ENCODE assay signal across 8 mouse cellular contexts in genomic region chr11:76570201-76570731, GRCm38 (mm10). TPM values are rescaled to one million over a fixed set of nuclear protein-coding genes. Genes with fewer than 3 reads are reported as not detected.
DNase-seq lines count a peak whose midpoint lies in the region; ATAC-seq lines count a peak whose summit lies in the region.

No protein-coding gene starts in this region.

- WGBS in liver, embryonic 11.5 days: 14% methylated on average over 10 of the region's 10 CpGs
- 10% methylated on average over 10 of the region's 10 CpGs for WGBS in forebrain, embryonic 16.5 days
- 6% methylated on average over 10 of the region's 10 CpGs for WGBS in limb, embryonic 13.5 days

- no peak overlapping the region for H3K27ac ChIP-seq in liver, embryonic 11.5 days (ENCODE audit: low read depth, low read length)
- no peak overlapping the region for H3K27ac ChIP-seq in forebrain, embryonic 16.5 days (ENCODE audit: low read length)
- H3K27ac ChIP-seq in limb, embryonic 13.5 days: no peak overlapping the region

- H3K4me2 ChIP-seq in liver, embryonic 11.5 days: peak overlapping the region; percentile 79
- H3K4me2 ChIP-seq in forebrain, embryonic 16.5 days (ENCODE audit: low read length): peak overlapping the region; percentile 98
- H3K4me2 ChIP-seq in limb, embryonic 13.5 days (replicated peaks): peak overlapping the region; percentile 98

- no peak for ATAC-seq in liver, embryonic 11.5 days (replicated peaks; ENCODE audit: low FRiP score)
- ATAC-seq in forebrain, embryonic 16.5 days: no peak
- ATAC-seq in limb, embryonic 13.5 days (ENCODE audit: low FRiP score, low read depth): no peak

- no peak for DNase-seq in liver, embryonic 11.5 days (ENCODE audit: low spot score)
- DNase-seq in liver: no peak
- DNase-seq in right cerebral cortex, postnatal 36 days (ENCODE audit: low spot score in 2 of 2): peak; percentile 33 to 61
- no peak for DNase-seq in spleen, postnatal 14 days (ENCODE audit: low spot score in 2 of 2)
- no peak for DNase-seq in lung, postnatal 10 days
- DNase-seq in heart, postnatal 36 days: no peak

- no peaks in the 10 kb centered on the region for H3K9me3 ChIP-seq in liver, embryonic 11.5 days (ENCODE audit: control insufficient read depth, low read length)
- H3K9me3 ChIP-seq in forebrain, embryonic 16.5 days (ENCODE audit: control insufficient read depth, low read length): no peaks in the 10 kb centered on the region
- no peaks in the 10 kb centered on the region for H3K9me3 ChIP-seq in limb, embryonic 13.5 days

- intact Hi-C loops in heart, postnatal 36 days (cut with DNase I): no loop called here

- H3K9ac ChIP-seq in liver, embryonic 11.5 days (ENCODE audit: low read depth, low read length): peak overlapping the region; percentile 48; the same call in 1 of the 2 replicates
- H3K9ac ChIP-seq in forebrain, embryonic 16.5 days (replicated peaks; ENCODE audit: low read depth, low read length): peak overlapping the region; percentile 81
- peak overlapping the region; percentile 83 for H3K9ac ChIP-seq in limb, embryonic 13.5 days

- H3K4me3 ChIP-seq in liver, embryonic 11.5 days (ENCODE audit: low read depth, low read length): peak overlapping the region; percentile 54
- peak overlapping the region; percentile 71 for H3K4me3 ChIP-seq in forebrain, embryonic 16.5 days (replicated peaks; ENCODE audit: low read length)
- H3K4me3 ChIP-seq in limb, embryonic 13.5 days: peak overlapping the region; percentile 73

- H3K4me1 ChIP-seq in liver, embryonic 11.5 days (replicated peaks; ENCODE audit: control insufficient read depth, insufficient read depth, low read length): no peaks in the 10 kb centered on the region
- peaks cover 16% of the 10 kb centered on the region for H3K4me1 ChIP-seq in forebrain, embryonic 16.5 days (replicated peaks; ENCODE audit: control insufficient read depth, insufficient read depth, low read length)
- peaks cover 67% of the 10 kb centered on the region for H3K4me1 ChIP-seq in limb, embryonic 13.5 days

- peaks cover 46% of the 10 kb centered on the region for H3K27me3 ChIP-seq in liver, embryonic 11.5 days (replicated peaks; ENCODE audit: control insufficient read depth, insufficient read depth, low read length)
- no peaks in the 10 kb centered on the region for H3K27me3 ChIP-seq in forebrain, embryonic 16.5 days (replicated peaks; ENCODE audit: control insufficient read depth, insufficient read depth, low read length)
- peaks cover 25% of the 10 kb centered on the region for H3K27me3 ChIP-seq in limb, embryonic 13.5 days

- no peaks in the 10 kb centered on the region for H3K36me3 ChIP-seq in liver, embryonic 11.5 days (ENCODE audit: control insufficient read depth, insufficient read depth, low read length)
- no peaks in the 10 kb centered on the region for H3K36me3 ChIP-seq in forebrain, embryonic 16.5 days (ENCODE audit: control insufficient read depth, insufficient read depth)
- no peaks in the 10 kb centered on the region for H3K36me3 ChIP-seq in limb, embryonic 13.5 days

RNA-seq across cellular contexts. Expression of gene Abr, which starts 51.8 kb away (rescaled TPM):
- polyA plus RNA-seq in liver, embryonic 11.5 days (2014; fragmentation: Nextera tagmentation; extraction: Ambion mirVana): 11.6 and 12.9 TPM in 2 replicates
- 117 and 121 TPM in 2 replicates for polyA plus RNA-seq in forebrain, embryonic 16.5 days (2015; fragmentation: Nextera tagmentation; extraction: Ambion mirVana)
- 37.5 and 38.0 TPM in 2 replicates for polyA plus RNA-seq in limb, embryonic 13.5 days (2015; fragmentation: Nextera tagmentation; extraction: Ambion mirVana)
- 10 to 100 TPM; 25.8 TPM for total RNA-seq in heart, postnatal 36 days (2021)

Comparison
In these comparisons a context has a peak if more than half of its experiments do, and no peak if none do; other contexts are left out.
1. DNase-seq: peak in right cerebral cortex, postnatal 36 days (2 of 2); none in liver, embryonic 11.5 days (single experiment), liver (single experiment), spleen, postnatal 14 days (0 of 2), lung, postnatal 10 days (single experiment) and heart, postnatal 36 days (0 of 2).
2. Peak in every context shown above with its lines, with median percentiles within 50 percentile points of each other: H3K4me2 ChIP-seq, H3K4me3 ChIP-seq and H3K9ac ChIP-seq.